Mouse (Mus musculus) spleen, adult 10 weeks (tissue): ENCODE results near the gene Anapc1. TPM values are rescaled to one million over a fixed set of nuclear protein-coding genes. Genes with fewer than 3 reads are reported as not detected.

Experiments
- polyA plus RNA-seq: library from polyadenylated mRNA; stranded (reverse); fragments of 350-450 nt; fragmentation: Illumina TruSeq; extraction: RNeasy Lipid Tissue Mini Kit (QIAGEN cat#74804); gene quantifications from one replicate; pipeline ENCODE4 v1.2.3, GENCODE M21; 2015; ENCODE audit warnings: low replicate concordance; ENCODE audit not compliant: insufficient read depth

Anapc1 gene
- polyA plus RNA-seq: 92.3 TPM

GRCm38 (mm10) chr2:128686921-128687557 is at the start of gene Anapc1:
Gene Anapc1 (minus strand): TSS chr2:128687391.

GRCm38 (mm10) chr2:128698693-128699181 is 11.5 kb upstream of the Anapc1 start, which contains the start of gene Mertk:
Gene Mertk (plus strand): TSS chr2:128698956.

GRCm38 (mm10) chr2:128590909-128591308 is 96.3 kb downstream of the Anapc1 start, which contains the start of gene Spdye4c:
Gene Spdye4c (plus strand): TSS chr2:128591209.

Other genes with a start within 250 kb of the Anapc1 start
- not detected for gene Spdye4c, start 96.2 kb downstream of the Anapc1 start, polyA plus RNA-seq
- 54.8 TPM for gene Mertk, start 11.6 kb upstream of the Anapc1 start, polyA plus RNA-seq
- 49.8 TPM for gene Tmem87b, start 130.7 kb upstream of the Anapc1 start, polyA plus RNA-seq
- 0.21 TPM for gene Fbln7, start 175.6 kb upstream of the Anapc1 start, polyA plus RNA-seq